Mouse (Mus musculus) ES-E14 (cell line): ENCODE data around the gene Palld.

ENCODE experiments used
- CHD2 ChIP-seq: IDR thresholded peaks from 2 replicates; pipeline ENCODE4 v1.6.1; 2014; ENCODE audit warnings: mild to moderate bottlenecking, low read depth, low read length, inconsistent platforms
- HCFC1 ChIP-seq: IDR thresholded peaks from 2 replicates; pipeline ENCODE4 v1.6.1; 2012; ENCODE audit warnings: low read length, inconsistent platforms, borderline replicate concordance; ENCODE audit not compliant: insufficient read depth
- MAFK ChIP-seq: IDR thresholded peaks from 2 replicates; pipeline ENCODE4 v1.6.1; 2014; ENCODE audit warnings: mild to moderate bottlenecking, low read depth, low read length, inconsistent platforms; ENCODE audit not compliant: insufficient read depth
- ZNF384 ChIP-seq: IDR thresholded peaks from 2 replicates; pipeline ENCODE4 v1.6.1; 2012; ENCODE audit warnings: low read depth, low read length, inconsistent platforms

DNA sequence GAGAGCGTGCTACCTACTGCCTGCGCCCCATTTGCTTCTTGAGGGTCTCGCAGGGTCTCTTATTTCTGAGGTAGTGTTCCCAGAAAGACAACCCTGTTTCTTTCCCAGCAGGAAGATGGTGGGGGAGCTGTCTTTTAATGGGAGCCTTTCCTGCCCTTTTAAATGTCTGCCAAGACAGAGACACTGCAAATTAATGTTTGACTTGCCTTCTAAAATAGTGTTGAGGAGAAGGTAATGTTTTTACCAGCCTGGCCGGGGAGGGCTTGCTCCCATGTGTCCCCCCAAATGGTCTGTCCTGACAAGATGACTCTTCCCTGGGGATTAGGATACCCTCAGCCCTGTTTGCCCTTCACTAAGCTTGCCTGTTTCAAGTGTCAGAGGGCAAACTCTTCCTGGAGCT, 342.5 kb downstream of the Palld start:
- no peak for TF ChIP-seq MAFK
- no peak for TF ChIP-seq CHD2
- TF ChIP-seq HCFC1: no peak
- no peak for TF ChIP-seq ZNF384
